Comparison of ENCODE assay signal across 11 mouse cellular contexts in the genomic region with DNA sequence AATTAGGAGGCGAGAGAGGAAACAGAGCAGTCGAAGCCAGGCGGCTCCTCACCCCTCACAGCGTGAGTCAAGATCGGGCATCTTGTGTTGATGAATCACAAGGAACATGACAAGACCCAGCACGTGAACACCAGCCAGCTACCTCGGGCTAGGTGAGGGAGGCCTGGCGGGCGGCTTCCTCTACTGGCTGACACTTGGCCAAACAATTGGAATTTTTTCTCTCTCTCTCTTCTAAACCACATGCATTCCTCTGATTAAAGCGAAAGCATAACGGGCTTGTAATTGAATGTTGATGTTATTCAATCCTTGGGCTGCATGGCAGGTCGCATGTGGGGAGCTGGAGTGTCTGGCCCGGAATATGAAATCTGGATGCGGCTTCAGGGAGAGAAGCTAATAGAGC.
DNase-seq lines count a peak whose midpoint lies in the region; ATAC-seq and TF ChIP-seq lines count a peak whose summit lies in the region.
"Had no signal": no experiment of that assay in that cellular context is flagged by ENCODE, and none has a peak within 500 bp of the region (broad histone marks: within the 10 kb centered on the region; RNA-seq: fewer than 3 reads in every experiment).

No protein-coding gene starts in this region.

- no peak overlapping the region for H3K27ac ChIP-seq in heart, embryonic 13.5 days (replicated peaks)
- no peak overlapping the region for H3K27ac ChIP-seq in heart, adult 2 months
- H3K27ac ChIP-seq: liver, embryonic 13.5 days; neural tube, embryonic 12.5 days had no signal

- no peaks in the 10 kb centered on the region for H3K9me3 ChIP-seq in heart, embryonic 13.5 days
- H3K9me3 ChIP-seq: liver, embryonic 13.5 days; neural tube, embryonic 12.5 days had no signal

- 55% methylated on average over 14 of the region's 14 CpGs for WGBS in heart, embryonic 13.5 days
- 64% methylated on average over 14 of the region's 14 CpGs for WGBS in heart, adult 2 months
- WGBS in lung, adult 2 months: 42% methylated on average over 14 of the region's 14 CpGs

- no peak for DNase-seq in heart, adult 2 months
- DNase-seq in urinary bladder, adult 18-20 months (ENCODE audit: low spot score in 2 of 2): peak; percentile 26 to 70
- DNase-seq in urinary bladder, adult 2 months (ENCODE audit: low spot score): no peak
- DNase-seq in lung, adult 2 months: peak; percentile 17
- no peak for DNase-seq in testis, postnatal 10 days (ENCODE audit: low spot score)
- no peak for DNase-seq in layer of hippocampus, postnatal 36 days
- no peak for DNase-seq in adrenal gland, postnatal 14 days
- DNase-seq: heart, postnatal 36 days; liver, embryonic 13.5 days had no signal

- no peak for TF ChIP-seq POLR2A in heart, adult 2 months (IDR thresholded peaks at IDR 0.05; ENCODE audit: insufficient read depth, low read depth, low read length)
- no peak for TF ChIP-seq POLR2A in lung, adult 2 months (IDR thresholded peaks at IDR 0.05; ENCODE audit: borderline replicate concordance, extremely low read depth, low read depth, low read length)

- no peak for ATAC-seq in heart, embryonic 13.5 days (ENCODE audit: extremely low read depth, insufficient number of reproducible peaks, low FRiP score, low TSS enrichment)

- H3K4me3 ChIP-seq in heart, embryonic 13.5 days: no peak overlapping the region
- no peak overlapping the region for H3K4me3 ChIP-seq in heart, adult 2 months
- no peak overlapping the region for H3K4me3 ChIP-seq in lung, adult 2 months (replicated peaks; ENCODE audit: extremely low read depth, low read depth, low read length)
- H3K4me3 ChIP-seq: liver, embryonic 13.5 days; neural tube, embryonic 12.5 days had no signal

- no peak for TF ChIP-seq CTCF in heart, adult 2 months (IDR thresholded peaks at IDR 0.05)
- TF ChIP-seq CTCF in lung, adult 2 months (IDR thresholded peaks at IDR 0.05; ENCODE audit: insufficient read depth, low read length): no peak

- intact Hi-C loops in heart, adult 2 months (cut with DNase I): no loop called here

- H3K4me2 ChIP-seq in heart, embryonic 13.5 days: no peak overlapping the region
- H3K4me2 ChIP-seq: liver, embryonic 13.5 days; neural tube, embryonic 12.5 days had no signal

- no peaks in the 10 kb centered on the region for H3K79me2 ChIP-seq in heart, adult 2 months (replicated peaks; ENCODE audit: control insufficient read depth, insufficient read depth, low read length)

- H3K9ac ChIP-seq in heart, embryonic 13.5 days: peak overlapping the region; percentile 19; the same call in 1 of the 2 replicates
- H3K9ac ChIP-seq in heart, adult 2 months (ENCODE audit: low read depth, low read length): no peak overlapping the region
- H3K9ac ChIP-seq: liver, embryonic 13.5 days; neural tube, embryonic 12.5 days had no signal

- peaks cover 62% of the 10 kb centered on the region for H3K4me1 ChIP-seq in heart, embryonic 13.5 days
- H3K4me1 ChIP-seq in heart, adult 2 months (ENCODE audit: control insufficient read depth, insufficient read depth, low read length): no peaks in the 10 kb centered on the region
- peaks cover 13% of the 10 kb centered on the region for H3K4me1 ChIP-seq in lung, adult 2 months (ENCODE audit: control insufficient read depth, insufficient read depth, low read length)
- H3K4me1 ChIP-seq: liver, embryonic 13.5 days had no signal

- no peaks in the 10 kb centered on the region for H3K27me3 ChIP-seq in heart, embryonic 13.5 days (replicated peaks)
- H3K27me3 ChIP-seq in heart, adult 2 months (ENCODE audit: control insufficient read depth, insufficient read depth, low read length): no peaks in the 10 kb centered on the region
- H3K27me3 ChIP-seq: liver, embryonic 13.5 days; neural tube, embryonic 12.5 days had no signal

- TF ChIP-seq EP300 in heart, adult 2 months (IDR thresholded peaks at IDR 0.05; ENCODE audit: insufficient read depth, low read depth, low read length): no peak

- H3K36me3 ChIP-seq in heart, embryonic 13.5 days: no peaks in the 10 kb centered on the region
- no peaks in the 10 kb centered on the region for H3K36me3 ChIP-seq in heart, adult 2 months (ENCODE audit: control insufficient read depth, insufficient read depth, low read length)
- H3K36me3 ChIP-seq: liver, embryonic 13.5 days; neural tube, embryonic 12.5 days had no signal

Comparison
In these comparisons a context has a peak if more than half of its experiments do, and no peak if none do; other contexts are left out.
1. DNase-seq: peak in urinary bladder, adult 18-20 months (2 of 2) and lung, adult 2 months (single experiment); none in heart, adult 2 months (0 of 2), urinary bladder, adult 2 months (single experiment), testis, postnatal 10 days (single experiment), layer of hippocampus, postnatal 36 days (0 of 2) and adrenal gland, postnatal 14 days (single experiment).